Mouse (Mus musculus) spleen, adult 2 months (tissue): ENCODE measurements around the gene Aqp2.

ENCODE experiments used
- CTCF ChIP-seq: fragments of 200-500 bp; IDR thresholded peaks from 2 replicates; pipeline ENCODE4 v1.5.1; 2011; ENCODE audit warnings: mild to moderate bottlenecking, inconsistent platforms; ENCODE audit not compliant: insufficient read depth, insufficient read length, insufficient replicate concordance; ENCODE audit errors: extremely low read depth
- POLR2A ChIP-seq: fragments of 200-500 bp; IDR thresholded peaks from 2 replicates; pipeline ENCODE4 v1.6.1; 2011; ENCODE audit warnings: low read depth, low read length, inconsistent platforms

DNA sequence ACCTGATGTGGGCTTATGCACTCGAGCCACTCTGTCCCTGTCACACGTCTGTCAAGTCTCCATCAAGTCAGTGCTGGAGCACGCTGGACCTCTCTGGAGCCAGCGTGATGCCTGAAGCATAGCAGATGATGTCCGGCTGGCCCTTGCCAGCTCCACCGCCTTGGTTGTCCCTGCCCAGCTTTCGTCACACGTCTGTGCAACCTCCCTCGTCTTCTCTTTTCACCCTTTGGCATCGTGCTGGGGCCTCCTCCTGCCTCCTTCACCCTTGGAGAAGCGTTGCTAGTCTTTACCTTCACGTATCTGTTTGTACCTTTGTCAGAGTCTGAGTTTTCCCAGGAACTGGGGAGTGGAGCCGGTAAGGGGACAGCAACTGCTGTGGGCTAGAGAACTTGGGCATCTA, 35.4 kb downstream of the Aqp2 start:
- TF ChIP-seq POLR2A (no peak), CTCF (no peak)
